Mouse (Mus musculus) limb, embryonic 11.5 days (tissue): ENCODE data around the gene Stk25. TPM values are rescaled to one million over a fixed set of nuclear protein-coding genes. Genes with fewer than 3 reads are reported as not detected.

Experiments
- ATAC-seq: fragments of 200-750 bp; cut with Nextera tagmentation; 2 replicates; pipeline ENCODE4 v1.8.0; 2017; ENCODE audit warnings: low read depth; ENCODE audit not compliant: insufficient number of reproducible peaks, low FRiP score, low TSS enrichment
- DNase-seq: peaks from one replicate; pipeline ENCODE4 v3.0.0-alpha.2; 2015; ENCODE audit warnings: low spot score
- H3K27ac ChIP-seq: fragments of 300-500 bp; sonication (generic); replicated peaks from 2 replicates; pipeline ENCODE4 v1.5.1; 2014; ENCODE audit warnings: low read depth, mild to moderate bottlenecking, low read length
- H3K27me3 ChIP-seq: fragments of 300-500 bp; sonication (generic); 2 replicates; pipeline ENCODE4 v1.6.1; 2014; ENCODE audit warnings: mild to moderate bottlenecking, low read length, mixed read lengths; ENCODE audit not compliant: control insufficient read depth, insufficient read depth
- H3K36me3 ChIP-seq: fragments of 300-500 bp; sonication (generic); 2 replicates; pipeline ENCODE4 v1.6.1; 2014; ENCODE audit warnings: mild to moderate bottlenecking, low read length, moderate library complexity, mixed read lengths; ENCODE audit not compliant: control insufficient read depth, insufficient read depth
- H3K4me1 ChIP-seq: fragments of 300-500 bp; sonication (generic); 2 replicates; pipeline ENCODE4 v1.6.1; 2014; ENCODE audit warnings: low read length, mixed read lengths; ENCODE audit not compliant: control insufficient read depth, insufficient read depth
- H3K4me2 ChIP-seq: fragments of 300-500 bp; sonication (generic); 2 replicates; pipeline ENCODE4 v1.6.1; 2014; ENCODE audit warnings: low read depth, mild to moderate bottlenecking, moderate library complexity; ENCODE audit not compliant: severe bottlenecking
- H3K4me3 ChIP-seq: fragments of 300-500 bp; sonication (generic); 2 replicates; pipeline ENCODE4 v1.5.1; 2014; ENCODE audit warnings: low read depth, low read length
- H3K9ac ChIP-seq: fragments of 300-500 bp; sonication (generic); 2 replicates; pipeline ENCODE4 v1.6.1; 2014; ENCODE audit warnings: mild to moderate bottlenecking, low read length
- H3K9me3 ChIP-seq: fragments of 300-500 bp; sonication (generic); 2 replicates; pipeline ENCODE4 v1.6.1; 2016; ENCODE audit warnings: low read length; ENCODE audit not compliant: control insufficient read depth
- WGBS: fragments of 180-500 bp; shearing (Covaris S2); extraction: QIAGEN DNeasy Blood & Tissue Kit; methylation state at CpG from one replicate; pipeline ENCODE4 v1.1.7; 2014; 5-methylcytosine and 5-hydroxymethylcytosine counted together
- polyA plus RNA-seq: library from polyadenylated mRNA; unstranded; fragments of >200 nt; fragmentation: Nextera tagmentation; extraction: Ambion mirVana; gene quantifications from 2 replicates; pipeline ENCODE4 v1.2.1, GENCODE M21; 2014

Stk25 gene
- polyA plus RNA-seq, 1 experiment from 2014 or later, result 182 TPM

- Histone ChIP-seq H3K9me3 (no peaks in the 10 kb centered on the region), H3K9ac (no peak overlapping the region), H3K27me3 (no peaks in the 10 kb centered on the region), H3K36me3 (peaks cover 16% of the 10 kb centered on the region), H3K27ac (peak overlapping the region; percentile 83), H3K4me1 (peaks cover 9% of the 10 kb centered on the region), H3K4me2 (peak overlapping the region; percentile 3; the same call in 1 of the 2 replicates), H3K4me3 (no peak overlapping the region)
- ATAC-seq, result peak; percentile 90
- WGBS, result 56% methylated on average over 4 of the region's 4 CpGs
- DNase-seq, result peak; percentile 72
These were observed 40.3 kb downstream of the Stk25 start for GRCm38 (mm10) chr1:93618059-93618748.

- Histone ChIP-seq H3K9me3 (no peaks in the 10 kb centered on the region), H3K9ac (no peak overlapping the region), H3K4me1 (no peaks in the 10 kb centered on the region), H3K4me3 (no peak overlapping the region), H3K36me3 (no peaks in the 10 kb centered on the region), H3K4me2 (no peak overlapping the region), H3K27me3 (no peaks in the 10 kb centered on the region), H3K27ac (no peak overlapping the region)
- ATAC-seq, result no peak
- 88% methylated on average over 8 of the region's 8 CpGs for WGBS
- DNase-seq, result no peak
These were observed 48.7 kb downstream of the Stk25 start for GRCm38 (mm10) chr1:93609762-93610161.

- H3K27me3 ChIP-seq, result no peaks in the 10 kb centered on the region
- DNase-seq, result no peak
- no peaks in the 10 kb centered on the region for H3K9me3 ChIP-seq
- H3K9ac ChIP-seq, result no peak overlapping the region
- 89% methylated on average over 4 of the region's 4 CpGs for WGBS
- no peak overlapping the region for H3K4me2 ChIP-seq
- no peak overlapping the region for H3K4me3 ChIP-seq
- no peaks in the 10 kb centered on the region for H3K4me1 ChIP-seq
- H3K36me3 ChIP-seq, result no peaks in the 10 kb centered on the region
- no peak overlapping the region for H3K27ac ChIP-seq
- no peak for ATAC-seq
These were observed 49.7 kb downstream of the Stk25 start for GRCm38 (mm10) chr1:93608696-93609245.

- DNase-seq (no peak), ATAC-seq (no peak)
- H3K4me2 ChIP-seq, result no peak overlapping the region
- WGBS, result 83% methylated on average over 14 of the region's 14 CpGs
- H3K27me3 ChIP-seq, result no peaks in the 10 kb centered on the region
- H3K4me1 ChIP-seq, result no peaks in the 10 kb centered on the region
- H3K27ac ChIP-seq, result no peak overlapping the region
- no peak overlapping the region for H3K4me3 ChIP-seq
- no peaks in the 10 kb centered on the region for H3K36me3 ChIP-seq
- no peaks in the 10 kb centered on the region for H3K9me3 ChIP-seq
- H3K9ac ChIP-seq, result no peak overlapping the region
These were observed 51.1 kb downstream of the Stk25 start for GRCm38 (mm10) chr1:93607090-93608083.

- no peak overlapping the region for H3K27ac ChIP-seq
- DNase-seq (no peak), ATAC-seq (no peak)
- H3K4me2 ChIP-seq, result no peak overlapping the region
- H3K36me3 ChIP-seq, result no peaks in the 10 kb centered on the region
- no peaks in the 10 kb centered on the region for H3K4me1 ChIP-seq
- no peaks in the 10 kb centered on the region for H3K9me3 ChIP-seq
- H3K27me3 ChIP-seq, result no peaks in the 10 kb centered on the region
- no peak overlapping the region for H3K4me3 ChIP-seq
- H3K9ac ChIP-seq, result no peak overlapping the region
- 91% methylated on average over 12 of the region's 12 CpGs for WGBS
These were observed 54.5 kb downstream of the Stk25 start for GRCm38 (mm10) chr1:93603921-93604320.

GRCm38 (mm10) chr1:93602911-93603310 lies 55.5 kb downstream of the Stk25 start:
- Histone ChIP-seq H3K4me3 (no peak overlapping the region), H3K27me3 (no peaks in the 10 kb centered on the region), H3K36me3 (no peaks in the 10 kb centered on the region), H3K9me3 (no peaks in the 10 kb centered on the region), H3K4me2 (no peak overlapping the region), H3K9ac (no peak overlapping the region), H3K4me1 (no peaks in the 10 kb centered on the region), H3K27ac (no peak overlapping the region)
- DNase-seq, result no peak
- no peak for ATAC-seq
- 84% methylated on average over 4 of the region's 4 CpGs for WGBS

- no peaks in the 10 kb centered on the region for H3K4me1 ChIP-seq
- H3K4me3 ChIP-seq, result no peak overlapping the region
- no peaks in the 10 kb centered on the region for H3K9me3 ChIP-seq
- WGBS, result 85% methylated on average over 6 of the region's 6 CpGs
- no peaks in the 10 kb centered on the region for H3K36me3 ChIP-seq
- ATAC-seq (no peak), DNase-seq (no peak)
- H3K4me2 ChIP-seq, result no peak overlapping the region
- no peak overlapping the region for H3K9ac ChIP-seq
- H3K27me3 ChIP-seq, result no peaks in the 10 kb centered on the region
- no peak overlapping the region for H3K27ac ChIP-seq
These were observed 62.5 kb downstream of the Stk25 start for GRCm38 (mm10) chr1:93595916-93596315.

GRCm38 (mm10) chr1:93593960-93594359 lies 64.5 kb downstream of the Stk25 start:
- DNase-seq (no peak), ATAC-seq (no peak)
- H3K9me3 ChIP-seq, result no peaks in the 10 kb centered on the region
- no peaks in the 10 kb centered on the region for H3K27me3 ChIP-seq
- no peaks in the 10 kb centered on the region for H3K36me3 ChIP-seq
- H3K27ac ChIP-seq, result no peak overlapping the region
- H3K9ac ChIP-seq, result no peak overlapping the region
- no peaks in the 10 kb centered on the region for H3K4me1 ChIP-seq
- H3K4me2 ChIP-seq, result no peak overlapping the region
- no peak overlapping the region for H3K4me3 ChIP-seq
